Mouse (Mus musculus) stomach, embryonic 15.5 days (tissue): ENCODE results near the gene Dolpp1. TPM values are rescaled to one million over a fixed set of nuclear protein-coding genes. Genes with fewer than 3 reads are reported as not detected.

Experiments
- ATAC-seq: fragments of 200-750 bp; cut with Nextera tagmentation; 2 replicates; pipeline ENCODE4 v1.8.0; 2017; ENCODE audit warnings: low read depth, moderate number of reproducible peaks, moderate TSS enrichment; ENCODE audit not compliant: insufficient read depth, low FRiP score
- H3K27ac ChIP-seq: fragments of 300-500 bp; sonication (generic); 2 replicates; pipeline ENCODE4 v1.5.1; 2015; ENCODE audit warnings: mild to moderate bottlenecking, inconsistent platforms
- H3K27me3 ChIP-seq: fragments of 300-500 bp; sonication (generic); replicated peaks from 2 replicates; pipeline ENCODE4 v1.6.1; 2015; ENCODE audit warnings: inconsistent platforms
- H3K36me3 ChIP-seq: fragments of 300-500 bp; sonication (generic); 2 replicates; pipeline ENCODE4 v1.6.1; 2015; ENCODE audit warnings: inconsistent platforms
- H3K4me1 ChIP-seq: fragments of 300-500 bp; sonication (generic); 2 replicates; pipeline ENCODE4 v1.6.1; 2015; ENCODE audit warnings: inconsistent platforms
- H3K4me2 ChIP-seq: fragments of 300-500 bp; sonication (generic); 2 replicates; pipeline ENCODE4 v1.6.1; 2015; ENCODE audit warnings: mild to moderate bottlenecking, inconsistent platforms
- H3K4me3 ChIP-seq: fragments of 300-500 bp; sonication (generic); replicated peaks from 2 replicates; pipeline ENCODE4 v1.5.1; 2015; ENCODE audit warnings: inconsistent platforms
- H3K9ac ChIP-seq: fragments of 300-500 bp; sonication (generic); 2 replicates; pipeline ENCODE4 v1.6.1; 2015; ENCODE audit warnings: inconsistent platforms
- H3K9me3 ChIP-seq: fragments of 300-500 bp; sonication (generic); 2 replicates; pipeline ENCODE4 v1.6.1; 2016; ENCODE audit warnings: inconsistent platforms
- WGBS: fragments of 180-500 bp; shearing (Covaris S2); methylation state at CpG from one replicate; pipeline ENCODE4 v1.1.7; 2015; 5-methylcytosine and 5-hydroxymethylcytosine counted together
- polyA plus RNA-seq: library from polyadenylated mRNA; unstranded; fragments of >200 nt; fragmentation: Nextera tagmentation; extraction: Ambion mirVana; gene quantifications from 2 replicates; pipeline ENCODE4 v1.2.1, GENCODE M21; 2015

The Dolpp1 gene
- polyA plus RNA-seq, result 42.5 and 45.5 TPM in 2 replicates

DNA sequence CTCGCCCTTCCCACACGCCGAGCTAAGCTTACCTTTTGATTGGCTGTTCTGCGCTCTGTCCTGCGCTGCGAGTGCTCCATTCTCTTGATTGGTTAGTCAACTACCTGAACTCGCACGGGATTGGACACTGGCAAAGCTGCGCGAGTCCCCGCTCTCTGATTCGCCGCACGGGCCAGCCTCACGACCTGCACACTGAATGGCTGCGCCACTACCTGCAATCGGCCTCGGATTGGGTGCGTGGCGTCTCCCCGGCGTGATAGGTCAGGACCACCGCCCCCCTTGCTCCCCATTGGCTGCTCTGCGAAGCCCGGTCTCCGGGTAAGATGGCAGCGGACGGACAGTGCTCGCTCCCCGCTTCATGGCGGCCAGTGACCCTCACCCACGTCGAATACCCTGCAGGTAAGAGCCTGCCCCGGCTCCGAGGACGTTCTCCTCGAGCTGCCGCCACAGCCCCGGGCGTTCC lies at the start of gene Dolpp1:
Dolpp1 (plus strand) TSS at position 141 of the 463 bp plus-strand sequence.
- no peaks in the 10 kb centered on the region for H3K27me3 ChIP-seq
- peak within 1 kb of the TSS; percentile 92 for H3K9ac ChIP-seq
- WGBS, result under 1% methylated on average over 40 of the region's 40 CpGs
- peak within 1 kb of the TSS; percentile 93 for H3K27ac ChIP-seq
- no peaks in the 10 kb centered on the region for H3K9me3 ChIP-seq
- H3K4me2 ChIP-seq, result peak within 1 kb of the TSS; percentile 93
- peak within 1 kb of the TSS; percentile 97 for H3K4me3 ChIP-seq
- ATAC-seq, result peak; percentile 97
- H3K4me1 ChIP-seq, result peaks cover 19% of the 10 kb centered on the region
- peaks cover 12% of the 10 kb centered on the region for H3K36me3 ChIP-seq

DNA sequence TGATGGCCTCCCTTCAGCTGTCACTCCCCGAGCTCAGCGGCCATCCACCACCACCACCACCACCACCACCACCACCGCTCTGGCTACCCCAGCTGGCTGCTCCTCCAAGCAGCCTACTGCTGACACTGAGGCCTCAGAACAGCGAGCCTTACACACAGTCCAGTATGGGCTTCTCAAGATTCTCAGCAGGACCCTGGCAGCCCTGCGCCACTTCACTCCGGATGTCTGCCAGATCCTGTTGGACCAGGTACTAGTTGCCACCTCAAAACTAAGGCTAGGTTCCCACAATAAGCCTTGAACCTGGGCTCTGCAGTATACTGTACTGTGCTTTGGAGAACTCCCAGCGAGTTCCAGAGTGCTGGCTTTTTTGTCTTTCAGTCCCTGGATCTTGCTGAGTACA lies 49.5 kb upstream of the Dolpp1 start:
- ATAC-seq, result no peak
- no peak overlapping the region for H3K9ac ChIP-seq

DNA sequence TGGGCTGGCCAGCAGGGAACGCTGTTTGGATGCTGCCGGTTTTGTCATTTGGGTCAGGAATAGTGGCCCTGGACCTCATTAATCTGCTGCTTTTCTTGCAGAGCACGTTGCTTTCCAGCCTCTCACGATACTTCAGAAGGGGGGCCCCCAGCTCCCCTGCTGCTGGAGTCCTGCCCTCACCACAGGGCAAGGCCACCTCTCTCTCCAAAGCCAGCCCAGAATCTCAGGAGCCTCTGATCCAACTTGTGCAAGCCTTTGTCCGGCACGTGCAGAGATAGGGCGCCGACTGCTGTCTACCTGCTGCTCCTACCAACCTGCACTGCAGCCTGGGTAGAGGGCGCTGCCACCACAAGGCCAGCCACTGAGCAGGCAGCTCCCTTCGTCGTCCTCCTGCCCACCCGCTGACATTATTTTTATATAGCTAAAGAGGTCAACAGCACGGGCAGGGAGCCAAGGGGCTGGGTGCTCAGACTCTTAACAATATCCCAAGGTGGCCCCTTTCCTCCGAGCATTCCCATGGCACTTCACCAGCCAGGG lies 48.4 kb upstream of the Dolpp1 start:
- peaks cover 81% of the 10 kb centered on the region for H3K36me3 ChIP-seq
- no peaks in the 10 kb centered on the region for H3K9me3 ChIP-seq

More for the DNA sequence above, 49.5 kb upstream of the Dolpp1 start:
- Histone ChIP-seq H3K4me1 (no peaks in the 10 kb centered on the region), H3K4me2 (no peak overlapping the region), H3K27me3 (no peaks in the 10 kb centered on the region), H3K36me3 (peaks cover 80% of the 10 kb centered on the region), H3K9me3 (no peaks in the 10 kb centered on the region), H3K4me3 (no peak overlapping the region), H3K27ac (no peak overlapping the region)
- WGBS, result 94% methylated on average over 7 of the region's 7 CpGs

DNA sequence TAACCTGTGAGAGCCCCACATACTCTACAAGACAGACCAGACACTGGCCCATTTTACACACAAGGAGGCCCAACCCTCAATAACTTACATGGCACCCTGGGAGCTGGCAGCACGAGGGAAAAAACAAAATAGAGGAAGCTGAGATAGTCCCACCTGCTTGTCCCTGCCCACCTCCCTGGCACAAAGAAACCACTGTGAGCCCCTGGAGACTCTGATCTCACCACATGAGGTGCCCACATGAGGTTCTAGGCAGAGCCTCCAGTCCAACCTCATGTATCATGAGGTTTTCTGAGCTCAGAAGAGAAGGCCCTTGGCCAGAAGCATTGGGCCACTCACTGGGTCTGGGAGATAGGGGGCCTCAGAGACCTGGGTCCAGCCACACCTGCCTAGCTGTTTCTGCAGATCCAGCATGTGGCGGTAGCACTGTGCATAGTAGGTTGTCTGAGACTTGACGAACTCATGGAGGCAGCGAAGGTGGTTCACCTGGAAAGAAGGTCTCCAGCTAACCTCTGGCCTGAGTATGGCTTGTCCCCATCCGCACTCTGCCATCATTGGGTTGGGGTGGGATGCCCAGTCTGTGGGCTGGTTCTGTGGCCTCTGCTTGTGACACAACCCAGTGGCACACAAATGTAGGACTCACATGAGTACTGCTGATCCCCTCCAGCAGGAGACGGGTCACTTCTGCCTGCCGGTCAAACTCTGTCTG lies 45.9 kb upstream of the Dolpp1 start:
- no peaks in the 10 kb centered on the region for H3K9me3 ChIP-seq
- 86% methylated on average over 7 of the region's 7 CpGs for WGBS
- H3K27me3 ChIP-seq, result no peaks in the 10 kb centered on the region
- ATAC-seq, result no peak
- H3K4me2 ChIP-seq, result no peak overlapping the region
- H3K27ac ChIP-seq, result no peak overlapping the region
- H3K9ac ChIP-seq, result no peak overlapping the region
- H3K36me3 ChIP-seq, result peaks cover 78% of the 10 kb centered on the region
- H3K4me1 ChIP-seq, result no peaks in the 10 kb centered on the region
- no peak overlapping the region for H3K4me3 ChIP-seq

More for the DNA sequence above, 48.4 kb upstream of the Dolpp1 start:
- H3K9ac ChIP-seq, result no peak overlapping the region
- no peak for ATAC-seq
- H3K4me2 ChIP-seq, result no peak overlapping the region
- 64% methylated on average over 14 of the region's 14 CpGs for WGBS
- H3K4me3 ChIP-seq, result no peak overlapping the region
- H3K27me3 ChIP-seq, result no peaks in the 10 kb centered on the region
- no peaks in the 10 kb centered on the region for H3K4me1 ChIP-seq
- H3K27ac ChIP-seq, result peak overlapping the region; percentile 18; the same call in 1 of the 2 replicates

DNA sequence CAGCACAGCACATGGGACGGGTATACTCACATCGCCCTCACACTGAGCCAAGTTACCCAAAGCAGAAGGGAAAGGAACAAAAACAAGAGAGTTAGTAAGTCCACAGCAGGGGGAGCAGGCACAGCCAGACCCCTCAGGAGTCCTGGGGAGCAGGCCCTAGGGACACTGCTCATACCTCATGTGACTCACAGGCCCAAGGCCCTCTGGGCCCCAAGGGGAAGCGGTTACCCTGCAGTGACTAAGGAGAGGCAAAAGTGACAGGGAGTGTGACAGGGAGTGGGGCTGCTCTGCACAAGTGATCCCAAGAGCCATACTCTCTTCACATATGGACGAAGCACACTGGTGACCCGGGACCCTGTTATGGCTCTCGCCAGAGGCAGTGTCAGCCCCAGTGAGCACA lies 42.9 kb upstream of the Dolpp1 start:
- H3K27ac ChIP-seq, result no peak overlapping the region
- no peak overlapping the region for H3K4me2 ChIP-seq
- ATAC-seq, result no peak
- peaks cover 57% of the 10 kb centered on the region for H3K36me3 ChIP-seq
- 0 out of 2 replicates have a peak, but pooled peaks cover 4% of the 10 kb centered on the region for H3K4me1 ChIP-seq
- no peak overlapping the region for H3K9ac ChIP-seq
- H3K9me3 ChIP-seq, result no peaks in the 10 kb centered on the region
- no peaks in the 10 kb centered on the region for H3K27me3 ChIP-seq
- no peak overlapping the region for H3K4me3 ChIP-seq
- 90% methylated on average over 6 of the region's 6 CpGs for WGBS

DNA sequence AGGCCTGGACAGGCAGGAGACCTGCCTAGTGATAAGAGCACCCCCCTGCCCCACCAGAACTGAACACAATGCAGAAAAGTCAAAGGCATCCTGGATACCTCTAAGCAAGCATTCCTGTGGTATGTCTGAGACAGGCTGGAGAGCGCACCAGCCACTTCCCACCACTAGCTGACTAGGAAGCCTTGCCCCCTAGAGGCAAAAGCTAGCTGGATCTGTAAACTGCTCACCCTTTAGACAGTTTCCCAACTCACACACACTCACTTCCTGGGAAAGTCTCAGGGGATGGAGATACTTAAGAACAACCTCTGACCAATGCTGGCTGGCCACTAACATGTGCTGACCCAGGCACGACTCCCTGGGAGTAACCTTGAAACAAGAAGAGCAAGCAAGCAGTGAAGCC lies 40.9 kb upstream of the Dolpp1 start:
- Histone ChIP-seq H3K36me3 (peaks cover 38% of the 10 kb centered on the region), H3K9me3 (no peaks in the 10 kb centered on the region), H3K27ac (no peak overlapping the region), H3K4me1 (peaks cover 16% of the 10 kb centered on the region), H3K9ac (no peak overlapping the region), H3K4me3 (no peak overlapping the region), H3K4me2 (no peak overlapping the region), H3K27me3 (no peaks in the 10 kb centered on the region)
- 59% methylated on average over 2 of the region's 2 CpGs for WGBS
- ATAC-seq, result no peak

DNA sequence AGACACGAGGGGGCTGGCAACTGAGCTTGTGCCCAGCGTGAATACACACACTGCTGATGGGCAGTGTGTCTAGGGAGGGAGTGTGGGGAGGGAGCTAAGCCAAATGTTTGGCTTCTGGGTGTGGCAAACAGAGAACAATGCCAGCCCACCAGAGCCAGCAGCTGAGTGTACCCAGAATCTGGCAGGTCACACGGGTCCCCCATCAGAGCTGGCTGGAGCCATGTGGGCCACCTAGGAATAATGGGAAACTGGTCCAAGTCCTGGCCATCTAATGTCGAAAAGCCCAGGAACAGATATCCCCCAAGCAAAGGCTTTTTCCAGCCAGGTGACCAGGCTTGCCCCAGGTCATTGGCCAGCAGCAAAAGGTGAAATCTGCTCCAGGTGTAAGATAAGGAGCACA lies 36.2 kb upstream of the Dolpp1 start:
- Histone ChIP-seq H3K4me3 (no peak overlapping the region), H3K27ac (peak overlapping the region; percentile 67), H3K9me3 (no peaks in the 10 kb centered on the region), H3K36me3 (peaks cover 5% of the 10 kb centered on the region), H3K27me3 (no peaks in the 10 kb centered on the region), H3K4me1 (peaks cover 49% of the 10 kb centered on the region), H3K9ac (no peak overlapping the region), H3K4me2 (0 out of 2 replicates have a peak overlapping the region, but pooled peaks have one; percentile 2)
- no peak; the same call in 1 of the 2 replicates for ATAC-seq
- 50% methylated on average over 4 of the region's 4 CpGs for WGBS

DNA sequence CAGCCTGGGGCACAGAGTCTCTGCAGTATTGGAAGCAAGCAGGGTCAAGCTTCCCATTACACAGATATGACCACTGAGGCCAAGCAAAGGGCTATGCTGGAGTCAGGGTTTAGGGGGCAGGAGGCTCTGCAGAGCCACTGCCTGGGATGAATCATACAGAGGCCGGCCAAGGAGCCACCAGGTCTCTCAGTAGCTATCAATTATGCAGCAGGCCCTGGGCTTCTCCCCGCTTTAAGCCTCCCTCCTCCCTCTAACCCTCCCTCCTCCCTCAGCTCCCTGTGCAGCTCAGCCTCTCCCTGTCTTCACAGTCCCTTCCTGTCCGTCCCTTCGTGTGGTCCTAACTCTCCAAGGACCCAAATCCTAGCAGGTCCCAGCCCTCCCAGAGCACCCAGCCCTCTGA lies 35.8 kb upstream of the Dolpp1 start:
- peaks cover 49% of the 10 kb centered on the region for H3K4me1 ChIP-seq
- peak overlapping the region; percentile 67 for H3K27ac ChIP-seq
- 0 out of 2 replicates have a peak overlapping the region, but pooled peaks have one; percentile 2 for H3K4me2 ChIP-seq
- no peak overlapping the region for H3K4me3 ChIP-seq
- H3K9me3 ChIP-seq, result no peaks in the 10 kb centered on the region
- 34% methylated on average over 4 of the region's 4 CpGs for WGBS
- H3K36me3 ChIP-seq, result peaks cover 5% of the 10 kb centered on the region
- H3K27me3 ChIP-seq, result no peaks in the 10 kb centered on the region
- no peak for ATAC-seq
- no peak overlapping the region for H3K9ac ChIP-seq

DNA sequence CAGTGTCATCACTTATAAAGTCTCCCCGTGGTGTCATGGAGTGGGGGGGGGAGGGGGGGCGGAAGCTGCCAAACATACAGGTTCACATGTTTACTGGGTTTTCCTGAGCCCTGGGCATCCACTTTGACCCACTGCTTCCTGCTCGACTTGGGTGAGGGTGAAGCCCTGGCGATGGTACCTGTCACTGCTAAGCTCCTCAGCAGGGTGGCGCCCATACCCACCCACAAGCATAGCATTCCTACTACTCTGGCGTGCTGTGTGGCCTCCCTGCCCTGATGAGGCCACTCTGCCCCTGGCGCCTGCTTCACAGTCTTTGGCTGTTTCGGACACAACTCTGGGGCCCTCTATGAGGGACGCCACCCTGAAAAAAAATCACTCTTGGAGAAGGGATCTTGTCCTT lies 35.1 kb upstream of the Dolpp1 start:
- peak overlapping the region; percentile 82; the same call in 1 of the 2 replicates for H3K27ac ChIP-seq

DNA sequence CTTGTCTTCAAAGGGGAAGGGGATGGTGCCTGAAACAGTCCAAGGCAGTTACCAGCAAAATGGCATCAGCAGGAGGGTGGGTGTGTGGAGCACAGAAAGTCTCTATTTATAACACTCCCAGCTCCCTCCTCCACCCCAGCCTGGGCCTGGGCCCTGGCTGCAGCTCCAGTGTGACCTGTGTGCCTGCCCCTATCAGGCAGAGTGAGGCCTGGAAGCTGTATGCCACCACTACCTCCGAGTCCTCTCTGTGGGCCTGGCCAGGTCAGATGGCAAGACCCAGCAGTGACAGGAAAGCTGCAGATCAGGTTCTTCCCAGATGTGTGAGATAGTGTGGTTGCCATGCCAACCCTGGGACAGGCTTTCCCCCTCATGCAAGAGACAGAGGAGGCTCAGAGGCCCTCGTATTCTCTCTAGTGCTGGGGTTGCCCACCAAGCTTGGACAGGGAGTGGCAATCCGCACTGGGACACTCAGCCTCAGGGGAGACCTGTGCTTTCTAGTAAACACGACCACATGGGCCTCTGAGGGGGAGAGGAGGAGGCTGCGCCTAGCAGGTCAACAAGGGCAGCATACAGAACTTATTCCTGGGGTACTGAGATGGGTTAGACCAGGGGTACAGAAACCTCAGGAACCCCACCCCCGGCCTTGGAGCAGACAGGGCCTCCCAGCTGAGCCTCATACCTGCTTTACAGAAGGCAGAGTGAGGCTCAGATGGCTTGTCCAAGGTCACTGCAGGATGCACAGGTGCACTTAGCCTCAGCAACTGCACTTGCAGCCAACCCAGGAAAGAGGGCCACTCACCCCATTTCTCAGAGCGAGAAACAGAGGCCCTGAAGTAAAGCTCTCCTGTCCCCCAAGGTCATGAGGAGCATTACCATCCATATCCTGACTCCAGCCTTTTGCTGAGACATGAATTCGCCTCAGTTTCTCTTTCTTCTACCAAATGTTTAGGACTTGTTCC lies 34.2 kb upstream of the Dolpp1 start:
- Histone ChIP-seq H3K27me3 (no peaks in the 10 kb centered on the region), H3K4me2 (peak overlapping the region; percentile 96), H3K27ac (peak overlapping the region; percentile 82), H3K36me3 (peaks cover 5% of the 10 kb centered on the region; the same call in 1 of the 2 replicates), H3K9ac (peak overlapping the region; percentile 80; the same call in 1 of the 2 replicates), H3K9me3 (no peaks in the 10 kb centered on the region), H3K4me3 (peak overlapping the region; percentile 83), H3K4me1 (peaks cover 49% of the 10 kb centered on the region)
- 46% methylated on average over 8 of the region's 8 CpGs for WGBS
- ATAC-seq, result no peak

More for the DNA sequence above, 35.1 kb upstream of the Dolpp1 start:
- ATAC-seq, result no peak
- H3K36me3 ChIP-seq, result peaks cover 5% of the 10 kb centered on the region
- no peak overlapping the region for H3K4me3 ChIP-seq
- H3K9ac ChIP-seq, result no peak overlapping the region
- WGBS, result 57% methylated on average over 9 of the region's 9 CpGs
- H3K4me2 ChIP-seq, result peak overlapping the region; percentile 96; the same call in 1 of the 2 replicates
- H3K4me1 ChIP-seq, result peaks cover 49% of the 10 kb centered on the region
- H3K27me3 ChIP-seq, result no peaks in the 10 kb centered on the region
- no peaks in the 10 kb centered on the region for H3K9me3 ChIP-seq
